Mouse (Mus musculus) ES-E14 (cell line): Measurements from ENCODE around the gene Rassf2. TPM values are rescaled to one million over a fixed set of nuclear protein-coding genes. Genes with fewer than 3 reads are reported as not detected.

ENCODE experiments used
- DNase-seq: peaks from one replicate; pipeline ENCODE4 v3.0.0-alpha.2; 2013; ENCODE audit warnings: low read depth, low spot score
- H3K27ac ChIP-seq: 2 replicates; pipeline ENCODE4 v1.5.1; 2012; ENCODE audit warnings: low read depth, mild to moderate bottlenecking, low read length, moderate library complexity, mixed read lengths; ENCODE audit not compliant: poor library complexity, insufficient read depth, severe bottlenecking
- H3K36me3 ChIP-seq: 2 replicates; pipeline ENCODE4 v1.6.1; 2012; ENCODE audit warnings: mild to moderate bottlenecking, low read length, moderate library complexity, mixed read lengths; ENCODE audit not compliant: control insufficient read depth, poor library complexity, insufficient read depth, severe bottlenecking
- H3K4me1 ChIP-seq, 2 experiments: fragments of 150-350 bp in 1 of 2; sonication (generic) in 1 of 2; 2 replicates each; pipeline ENCODE4 v1.6.1; 2012; ENCODE audit warnings: low read length in 2 of 2, mild to moderate bottlenecking in 1 of 2, mixed read lengths in 1 of 2; ENCODE audit not compliant: control insufficient read depth in 2 of 2, insufficient read depth in 2 of 2, poor library complexity in 1 of 2
- H3K4me3 ChIP-seq, 2 experiments: fragments of 150-350 bp in 1 of 2; sonication (generic) in 1 of 2; 2 replicates each; pipeline ENCODE4 v1.5.1; 2012; ENCODE audit warnings: low read length in 2 of 2, low read depth in 1 of 2, mild to moderate bottlenecking in 1 of 2, mixed read lengths in 1 of 2; ENCODE audit not compliant: insufficient read depth in 1 of 2, poor library complexity in 1 of 2, severe bottlenecking in 1 of 2
- H3K9ac ChIP-seq: 2 replicates; pipeline ENCODE4 v1.6.1; 2012; ENCODE audit warnings: low read depth, mild to moderate bottlenecking, low read length, mixed read lengths; ENCODE audit not compliant: poor library complexity, insufficient read depth, severe bottlenecking
- H3K9me3 ChIP-seq: fragments of 150-350 bp; sonication (generic); 2 replicates; pipeline ENCODE4 v1.6.1; 2012; ENCODE audit warnings: low read depth, mild to moderate bottlenecking, low read length; ENCODE audit not compliant: control insufficient read depth, insufficient read depth
- CHD2 ChIP-seq: IDR thresholded peaks from 2 replicates; pipeline ENCODE4 v1.6.1; 2014; ENCODE audit warnings: mild to moderate bottlenecking, low read depth, low read length, inconsistent platforms
- HCFC1 ChIP-seq: IDR thresholded peaks from 2 replicates; pipeline ENCODE4 v1.6.1; 2012; ENCODE audit warnings: low read length, inconsistent platforms, borderline replicate concordance; ENCODE audit not compliant: insufficient read depth
- MAFK ChIP-seq: IDR thresholded peaks from 2 replicates; pipeline ENCODE4 v1.6.1; 2014; ENCODE audit warnings: mild to moderate bottlenecking, low read depth, low read length, inconsistent platforms; ENCODE audit not compliant: insufficient read depth
- ZC3H11A ChIP-seq: IDR thresholded peaks from 2 replicates; pipeline ENCODE4 v1.6.1; 2012; ENCODE audit warnings: low read depth, mild to moderate bottlenecking, inconsistent platforms, low read length, borderline replicate concordance
- ZNF384 ChIP-seq: IDR thresholded peaks from 2 replicates; pipeline ENCODE4 v1.6.1; 2012; ENCODE audit warnings: low read depth, low read length, inconsistent platforms
- in situ Hi-C, 2 experiments: fragments of 600-800 bp; cut with MboI; formaldehyde crosslinking; loops; one replicate each; pipeline ENCODE4 v1.15.1; 2025; ENCODE audit warnings: low sequenced_read_pairs in 2 of 2, inconsistent platforms in 1 of 2; ENCODE audit not compliant: unreplicated experiment in 2 of 2
- total RNA-seq: library from RNA; depleted of rRNA; stranded (reverse); fragments of 300-350 nt; gene quantifications from 2 replicates; pipeline ENCODE4 v1.2.3, GENCODE M21; 2012

Gene Rassf2
- total RNA-seq, 1 experiment = 2.2 TPM

DNA sequence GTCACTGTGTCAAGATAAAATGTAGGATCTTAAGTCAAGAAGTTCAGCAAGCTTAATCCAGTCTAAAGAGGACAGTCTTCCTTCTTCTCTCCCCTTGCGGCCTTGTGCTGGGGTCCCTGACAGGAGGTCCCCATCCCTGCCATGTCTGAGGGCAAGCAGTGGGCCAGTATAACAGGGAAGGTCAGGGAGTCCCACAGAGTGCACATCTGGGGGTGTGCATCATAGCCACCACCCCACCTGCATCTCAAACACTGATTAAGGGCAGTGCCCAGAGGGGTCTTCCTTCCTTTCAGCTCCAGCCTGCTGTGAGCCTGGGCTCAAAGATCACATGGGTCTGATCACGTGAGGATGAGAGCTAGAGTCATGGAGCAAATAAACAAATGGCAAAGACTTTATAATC is 68.4 kb downstream of the Rassf2 start:
- in situ Hi-C loops = no loop called here
- Histone ChIP-seq H3K36me3 (no peaks in the 10 kb centered on the region), H3K9me3 (no peaks in the 10 kb centered on the region), H3K4me1 (peaks cover 0 to 2% of the 10 kb centered on the region in 2 experiments; a peak in 1 of 4 replicates), H3K9ac (no peak overlapping the region), H3K4me3 (no peak overlapping the region), H3K27ac (0 out of 2 replicates have a peak overlapping the region, but pooled peaks have one; percentile 40)
- no peak for TF ChIP-seq HCFC1
- TF ChIP-seq ZNF384 = no peak
- no peak for TF ChIP-seq CHD2
- TF ChIP-seq MAFK = no peak
- no peak for TF ChIP-seq ZC3H11A
- no peak for DNase-seq

DNA sequence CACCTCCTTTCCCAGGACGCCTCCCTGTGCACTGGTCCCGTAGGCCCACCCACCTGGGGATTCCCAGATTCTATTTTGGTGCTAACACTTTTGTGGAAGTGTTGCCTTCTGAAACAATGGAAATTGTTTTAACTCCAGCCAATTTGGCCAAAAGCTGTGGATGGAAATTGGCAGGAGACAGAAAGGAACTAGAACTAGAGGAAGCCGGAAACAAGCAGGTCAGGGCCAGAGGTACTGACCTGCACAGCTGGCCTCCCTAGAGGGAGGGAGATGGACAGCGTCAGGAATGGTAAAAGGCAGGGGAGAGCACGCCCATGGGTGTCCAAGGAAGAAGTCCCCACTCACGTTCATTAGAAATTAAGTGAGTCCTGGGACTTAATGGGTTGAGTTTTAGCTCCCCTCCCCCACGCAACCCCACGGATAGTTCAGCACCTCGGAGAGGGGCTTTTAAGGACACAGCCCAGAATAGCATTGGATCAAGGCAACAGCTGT is 72.3 kb downstream of the Rassf2 start:
- Histone ChIP-seq H3K9ac (no peak overlapping the region), H3K4me1 (peaks cover 12 to 15% of the 10 kb centered on the region in 2 experiments; a peak in 3 of 4 replicates), H3K36me3 (no peaks in the 10 kb centered on the region), H3K9me3 (no peaks in the 10 kb centered on the region), H3K27ac (no peak overlapping the region), H3K4me3 (no peak overlapping the region)
- TF ChIP-seq CHD2 = no peak; the same call in 1 of the 2 replicates
- no peak for TF ChIP-seq ZNF384
- TF ChIP-seq ZC3H11A = no peak
- TF ChIP-seq MAFK = no peak
- no peak for TF ChIP-seq HCFC1
- DNase-seq = peak; percentile 44
- in situ Hi-C loops = no loop called here

DNA sequence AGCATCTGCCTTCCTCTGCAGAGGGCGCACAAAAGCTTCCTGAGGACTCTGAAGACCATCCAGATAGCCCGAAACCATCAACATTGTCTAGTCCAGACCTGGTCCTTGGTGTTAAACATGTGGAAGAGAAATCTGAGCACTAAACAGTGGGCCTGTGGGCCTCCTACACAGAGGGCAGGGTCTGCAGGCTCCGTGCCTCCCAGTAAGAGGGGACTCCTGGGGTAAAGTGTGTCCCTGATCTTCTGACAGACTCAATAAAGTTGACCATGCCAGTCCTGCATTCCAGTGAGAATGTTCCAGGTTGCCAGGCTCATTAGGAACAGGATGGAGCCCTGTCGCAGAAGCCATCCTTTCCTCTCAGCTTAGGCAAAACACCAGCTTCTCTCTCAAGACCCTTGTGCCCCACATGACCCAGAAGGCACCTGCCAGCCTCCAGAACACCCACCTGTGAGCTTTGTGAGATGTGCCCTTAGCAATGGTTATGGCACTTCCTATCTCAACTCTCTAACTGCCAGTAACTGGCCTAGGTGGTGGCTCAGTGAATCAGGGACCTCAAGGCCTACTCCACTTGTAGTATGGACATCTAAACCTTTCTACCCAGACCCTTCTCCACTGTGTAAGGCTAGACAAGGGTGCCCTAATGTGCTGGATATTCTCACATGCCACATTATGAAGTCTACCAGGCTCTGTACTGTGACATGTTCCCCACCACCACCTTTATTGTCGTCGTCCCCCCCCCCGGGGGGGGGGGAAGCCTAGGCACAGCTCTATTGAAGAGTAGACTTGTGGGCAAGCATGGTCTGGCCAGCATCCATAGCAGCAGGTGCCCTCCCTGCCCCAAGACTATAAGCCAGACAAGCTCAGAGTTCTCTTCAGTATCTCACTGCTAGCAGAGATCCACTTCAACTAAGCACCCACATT is 73.5 kb downstream of the Rassf2 start:
- H3K9me3 ChIP-seq = no peaks in the 10 kb centered on the region
- H3K36me3 ChIP-seq = no peaks in the 10 kb centered on the region
- H3K9ac ChIP-seq = no peak overlapping the region
- no peak for DNase-seq
- TF ChIP-seq MAFK (no peak), HCFC1 (no peak), CHD2 (no peak), ZC3H11A (no peak), ZNF384 (no peak)
- peaks cover 12 to 16% of the 10 kb centered on the region in 2 experiments; a peak in 3 of 4 replicates for H3K4me1 ChIP-seq
- no peak overlapping the region for H3K27ac ChIP-seq
- no peak overlapping the region for H3K4me3 ChIP-seq
- in situ Hi-C loops = no loop called here

DNA sequence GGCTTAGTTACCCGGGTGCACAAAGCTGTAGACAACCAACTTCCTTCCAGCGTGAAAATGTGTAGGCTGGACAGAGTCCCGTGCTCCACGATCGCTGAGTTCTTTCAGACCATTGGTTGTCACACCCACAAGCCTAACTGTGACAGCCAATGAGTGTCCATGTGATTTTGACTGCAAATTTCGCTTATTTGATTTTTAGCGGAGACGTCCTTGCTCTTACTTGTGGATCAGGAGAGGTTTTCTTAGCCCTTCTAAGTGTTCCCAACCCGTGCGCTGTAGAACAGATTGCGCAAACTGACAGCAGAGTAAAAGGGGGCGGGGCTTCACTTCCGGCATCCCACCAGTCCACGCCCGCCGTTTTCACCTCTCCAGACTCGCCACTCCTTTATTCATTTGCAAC is 74.8 kb downstream of the Rassf2 start:
- Histone ChIP-seq H3K4me3 (peak overlapping the region; percentile 39 to 58; a peak in 3 of 4 replicates), H3K27ac (no peak overlapping the region), H3K36me3 (no peaks in the 10 kb centered on the region), H3K4me1 (peaks cover 12 to 21% of the 10 kb centered on the region in 2 experiments; a peak in 3 of 4 replicates), H3K9ac (no peak overlapping the region), H3K9me3 (no peaks in the 10 kb centered on the region)
- TF ChIP-seq HCFC1 (0 out of 2 replicates have a peak, but pooled peaks have one; percentile 11), CHD2 (0 out of 2 replicates have a peak, but pooled peaks have one; percentile 45), ZC3H11A (no peak)
- in situ Hi-C loops = no loop called here
- DNase-seq = peak; percentile 56
